Mouse (Mus musculus): ENCODE measurements at regions not wholly inside any gene's neighbourhood (a gene's known extent, or its start where the extent isn't known, plus 50 kb on each side); places are given as distances from the start of the nearest gene placed in this dataset.

DNA sequence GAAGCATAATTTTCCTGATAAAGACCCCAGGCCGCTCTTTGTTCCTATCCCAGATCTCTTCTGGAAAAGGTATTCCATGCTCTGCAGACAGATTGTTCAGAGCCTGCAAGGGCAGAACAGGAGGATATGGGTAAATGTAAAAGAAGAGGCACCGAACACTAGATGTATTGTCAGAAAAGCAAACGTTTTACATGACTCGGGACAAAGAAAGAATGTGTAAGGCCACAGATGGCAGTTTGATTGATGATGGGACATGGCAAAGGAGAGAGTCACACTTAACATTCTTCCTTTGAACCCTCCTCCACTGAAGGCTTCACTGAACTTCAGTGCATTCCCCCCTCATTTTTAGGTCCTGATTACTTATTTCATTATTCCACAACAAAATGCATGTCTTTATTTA, 295.6 kb upstream of the Etaa1 start:
- no peak for TF ChIP-seq CTCF (IDR thresholded peaks at IDR 0.05; ENCODE audit: extremely low read depth, insufficient read depth, insufficient read length, insufficient replicate concordance)
- TF ChIP-seq POLR2A (IDR thresholded peaks at IDR 0.05; ENCODE audit: low read depth, low read length) = no peak

Measured in spleen, adult 2 months (tissue).